Mouse (Mus musculus): ENCODE measurements around the gene Camk1d. TPM values are rescaled to one million over a fixed set of nuclear protein-coding genes. Genes with fewer than 3 reads are reported as not detected.
"Not testable (repeated sequence)": the region's sequence is repeated elsewhere in the genome, so short reads cannot be mapped to it uniquely, and the experiment has no call there.

Camk1d gene
- polyA plus RNA-seq, 1 experiment from 2014 or later, result 1.1 TPM

- WGBS, result 85% methylated on average over 5 of the region's 5 CpGs
- H3K4me2 ChIP-seq, result no peak overlapping the region
- no peak for ATAC-seq (ENCODE audit: insufficient number of reproducible peaks, insufficient read depth, low FRiP score, low TSS enrichment, low read depth)
- no peaks in the 10 kb centered on the region for H3K4me1 ChIP-seq (replicated peaks)
- no peak overlapping the region for H3K4me3 ChIP-seq (replicated peaks)
- H3K27me3 ChIP-seq, result no peaks in the 10 kb centered on the region
- H3K9me3 ChIP-seq, result 0 out of 2 replicates have a peak, but pooled peaks cover 7% of the 10 kb centered on the region
- H3K27ac ChIP-seq, result no peak overlapping the region
- H3K36me3 ChIP-seq, result no peaks in the 10 kb centered on the region
- no peak overlapping the region for H3K9ac ChIP-seq (replicated peaks)
Observed at GRCm38 (mm10) chr2:5284351-5284750, 430.0 kb downstream of the Camk1d start.

- H3K4me2 ChIP-seq, result no peak overlapping the region
- H3K27ac ChIP-seq, result no peak overlapping the region
- no peak for ATAC-seq (ENCODE audit: insufficient number of reproducible peaks, insufficient read depth, low FRiP score, low TSS enrichment, low read depth)
- H3K36me3 ChIP-seq, result no peaks in the 10 kb centered on the region
- no peaks in the 10 kb centered on the region for H3K27me3 ChIP-seq
- 0 out of 2 replicates have a peak, but pooled peaks cover 7% of the 10 kb centered on the region for H3K9me3 ChIP-seq
- no peak overlapping the region for H3K9ac ChIP-seq (replicated peaks)
- WGBS, result 73% methylated on average over 4 of the region's 4 CpGs
- H3K4me1 ChIP-seq (replicated peaks), result no peaks in the 10 kb centered on the region
- H3K4me3 ChIP-seq (replicated peaks), result no peak overlapping the region
Observed at GRCm38 (mm10) chr2:5282623-5283022, 431.7 kb downstream of the Camk1d start.

GRCm38 (mm10) chr2:5267980-5268379 lies 446.3 kb downstream of the Camk1d start:
- WGBS, result 29% methylated on average over 2 of the region's 2 CpGs
- H3K27me3 ChIP-seq, result no peaks in the 10 kb centered on the region
- H3K4me3 ChIP-seq (replicated peaks), result no peak overlapping the region
- peaks cover 10% of the 10 kb centered on the region; the same call in 1 of the 2 replicates for H3K4me1 ChIP-seq (replicated peaks)
- H3K27ac ChIP-seq, result no peak overlapping the region
- no peak for ATAC-seq (ENCODE audit: insufficient number of reproducible peaks, insufficient read depth, low FRiP score, low TSS enrichment, low read depth)
- no peak overlapping the region for H3K4me2 ChIP-seq
- H3K36me3 ChIP-seq, result no peaks in the 10 kb centered on the region
- no peak overlapping the region for H3K9ac ChIP-seq (replicated peaks)
- H3K9me3 ChIP-seq, result peaks cover 4% of the 10 kb centered on the region; the same call in 1 of the 2 replicates

GRCm38 (mm10) chr2:5262279-5262678 lies 452.0 kb downstream of the Camk1d start:
- Histone ChIP-seq H3K4me3 (replicated peaks) (no peak overlapping the region), H3K4me1 (replicated peaks) (no peaks in the 10 kb centered on the region), H3K27ac (no peak overlapping the region), H3K27me3 (no peaks in the 10 kb centered on the region), H3K36me3 (no peaks in the 10 kb centered on the region), H3K9me3 (0 out of 2 replicates have a peak, but pooled peaks cover 2% of the 10 kb centered on the region), H3K4me2 (no peak overlapping the region), H3K9ac (replicated peaks) (no peak overlapping the region)
- 80% methylated on average over 2 of the region's 2 CpGs for WGBS
- ATAC-seq (ENCODE audit: insufficient number of reproducible peaks, insufficient read depth, low FRiP score, low TSS enrichment, low read depth), result no peak

- Histone ChIP-seq H3K4me1 (replicated peaks) (no peaks in the 10 kb centered on the region), H3K9me3 (0 out of 2 replicates have a peak, but pooled peaks cover 5% of the 10 kb centered on the region), H3K27ac (no peak overlapping the region), H3K4me2 (no peak overlapping the region), H3K27me3 (no peaks in the 10 kb centered on the region), H3K36me3 (no peaks in the 10 kb centered on the region), H3K9ac (replicated peaks) (no peak overlapping the region), H3K4me3 (replicated peaks) (no peak overlapping the region)
- no peak for ATAC-seq (ENCODE audit: insufficient number of reproducible peaks, insufficient read depth, low FRiP score, low TSS enrichment, low read depth)
- 72% methylated on average over 3 of the region's 3 CpGs for WGBS
Observed at GRCm38 (mm10) chr2:5258250-5258649, 456.1 kb downstream of the Camk1d start.

- Histone ChIP-seq H3K4me1 (replicated peaks) (no peaks in the 10 kb centered on the region), H3K27me3 (no peaks in the 10 kb centered on the region; the same call in 1 of the 2 replicates), H3K9me3 (no peaks in the 10 kb centered on the region), H3K36me3 (no peaks in the 10 kb centered on the region), H3K4me2 (no peak overlapping the region), H3K9ac (replicated peaks) (no peak overlapping the region), H3K27ac (no peak overlapping the region), H3K4me3 (replicated peaks) (no peak overlapping the region)
- 70% methylated on average over 12 of the region's 12 CpGs for WGBS
- ATAC-seq (ENCODE audit: insufficient number of reproducible peaks, insufficient read depth, low FRiP score, low TSS enrichment, low read depth), result no peak
Observed at GRCm38 (mm10) chr2:5249969-5250368, 464.3 kb downstream of the Camk1d start.

- H3K9me3 ChIP-seq; H3K27me3 ChIP-seq; H3K27ac ChIP-seq; H3K9ac ChIP-seq (replicated peaks); H3K4me3 ChIP-seq (replicated peaks); ATAC-seq (ENCODE audit: insufficient number of reproducible peaks, insufficient read depth, low FRiP score, low TSS enrichment, low read depth); H3K4me1 ChIP-seq (replicated peaks); H3K36me3 ChIP-seq; H3K4me2 ChIP-seq: not testable (repeated sequence)
- 92% methylated on average over 6 of the region's 6 CpGs for WGBS
Observed at GRCm38 (mm10) chr2:5249199-5249598, 465.1 kb downstream of the Camk1d start.

Other genes with a start within 250 kb of the Camk1d start
- 91.8 and 93.2 TPM in 2 replicates for gene Nudt5, start 130.5 kb upstream of the Camk1d start, polyA plus RNA-seq (2016; fragmentation: Nextera tagmentation; extraction: Ambion mirVana)
- gene Cdc123, start 130.6 kb upstream of the Camk1d start, polyA plus RNA-seq (2016; fragmentation: Nextera tagmentation; extraction: Ambion mirVana), result 366 and 371 TPM in 2 replicates
- gene Gm13199, start 148.4 kb upstream of the Camk1d start, polyA plus RNA-seq (2016; fragmentation: Nextera tagmentation; extraction: Ambion mirVana), result 1.8 and 3.7 TPM in 2 replicates
- gene Sec61a2, start 180.9 kb upstream of the Camk1d start, polyA plus RNA-seq (2016; fragmentation: Nextera tagmentation; extraction: Ambion mirVana), result 97.0 and 104 TPM in 2 replicates
- 5.8 and 8.5 TPM in 2 replicates for gene Dhtkd1, start 228.3 kb upstream of the Camk1d start, polyA plus RNA-seq (2016; fragmentation: Nextera tagmentation; extraction: Ambion mirVana)
- 14.5 and 15.3 TPM in 2 replicates for gene Upf2, start 237.0 kb upstream of the Camk1d start, polyA plus RNA-seq (2016; fragmentation: Nextera tagmentation; extraction: Ambion mirVana)

All from limb, embryonic 12.5 days (tissue).